Mouse (Mus musculus) lung, postnatal 0 days (tissue): ENCODE measurements around the gene Selenof.

Experiments
- CTCF ChIP-seq: IDR thresholded peaks from 2 replicates; pipeline ENCODE4 v1.5.1; 2016; ENCODE audit warnings: antibody characterized with exemption, mild to moderate bottlenecking
- EP300 ChIP-seq: IDR thresholded peaks from 2 replicates; pipeline ENCODE4 v1.6.1; 2016; ENCODE audit warnings: antibody characterized with exemption, mild to moderate bottlenecking, control low read depth

GRCm38 (mm10) chr3:144592992-144593785 is 23.1 kb downstream of the Selenof start:
- TF ChIP-seq CTCF (no peak), EP300 (no peak)
